Mouse (Mus musculus) hindbrain, embryonic 15.5 days (tissue): ENCODE data around the gene Ctsl. TPM values are rescaled to one million over a fixed set of nuclear protein-coding genes. Genes with fewer than 3 reads are reported as not detected.

Experiments used
- ATAC-seq: fragments of 200-750 bp; cut with Nextera tagmentation; 2 replicates; pipeline ENCODE4 v1.8.0; 2017; ENCODE audit warnings: low read depth, moderate number of reproducible peaks, moderate TSS enrichment; ENCODE audit not compliant: low FRiP score
- H3K27ac ChIP-seq: fragments of 300-500 bp; sonication (generic); replicated peaks from 2 replicates; pipeline ENCODE4 v1.5.1; 2015; ENCODE audit warnings: mild to moderate bottlenecking, inconsistent platforms
- H3K27me3 ChIP-seq: fragments of 300-500 bp; sonication (generic); 2 replicates; pipeline ENCODE4 v1.6.1; 2015; ENCODE audit warnings: control low read depth, inconsistent platforms
- H3K36me3 ChIP-seq: fragments of 300-500 bp; sonication (generic); 2 replicates; pipeline ENCODE4 v1.6.1; 2015; ENCODE audit warnings: control low read depth, inconsistent platforms
- H3K4me1 ChIP-seq: fragments of 300-500 bp; sonication (generic); replicated peaks from 2 replicates; pipeline ENCODE4 v1.6.1; 2015; ENCODE audit warnings: control low read depth, inconsistent platforms
- H3K4me2 ChIP-seq: fragments of 300-500 bp; sonication (generic); 2 replicates; pipeline ENCODE4 v1.6.1; 2015; ENCODE audit warnings: moderate library complexity, mild to moderate bottlenecking, inconsistent platforms
- H3K4me3 ChIP-seq: fragments of 300-500 bp; sonication (generic); 2 replicates; pipeline ENCODE4 v1.5.1; 2015; ENCODE audit warnings: mild to moderate bottlenecking, inconsistent platforms
- H3K9ac ChIP-seq: fragments of 300-500 bp; sonication (generic); 2 replicates; pipeline ENCODE4 v1.6.1; 2015; ENCODE audit warnings: inconsistent platforms
- H3K9me3 ChIP-seq: fragments of 300-500 bp; sonication (generic); 2 replicates; pipeline ENCODE4 v1.6.1; 2016; ENCODE audit warnings: control low read depth, inconsistent platforms
- WGBS: fragments of 180-500 bp; shearing (Covaris S2); methylation state at CpG from one replicate; pipeline ENCODE4 v1.1.7; 2015; 5-methylcytosine and 5-hydroxymethylcytosine counted together
- polyA plus RNA-seq: library from polyadenylated mRNA; unstranded; fragments of >200 nt; fragmentation: Nextera tagmentation; extraction: Ambion mirVana; gene quantifications from 2 replicates; pipeline ENCODE4 v1.2.1, GENCODE M21; 2015

Ctsl gene
- polyA plus RNA-seq, 1 experiment from 2014 or later, result 152 TPM

DNA sequence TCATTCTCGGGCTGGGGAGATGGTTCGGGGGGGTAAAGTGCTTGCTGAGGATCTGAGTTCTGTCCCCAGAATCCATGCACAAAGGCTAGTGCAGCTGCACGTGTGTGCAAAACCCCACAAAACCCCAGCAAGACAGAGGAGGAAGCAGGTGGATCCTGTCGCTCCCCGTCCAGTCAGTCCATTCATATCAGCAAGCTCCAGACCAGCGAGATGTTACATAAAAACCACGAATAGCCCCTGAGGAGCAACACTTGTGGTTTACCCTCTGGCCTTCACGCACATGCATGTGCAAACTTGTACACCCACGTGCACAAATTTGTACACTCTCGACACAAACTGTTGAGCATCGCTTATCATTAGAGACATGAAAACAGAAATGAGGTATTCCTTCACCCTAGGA lies 60.8 kb downstream of the Ctsl start:
- Histone ChIP-seq H3K27me3 (no peaks in the 10 kb centered on the region), H3K27ac (no peak overlapping the region), H3K4me3 (no peak overlapping the region), H3K36me3 (no peaks in the 10 kb centered on the region), H3K4me2 (no peak overlapping the region), H3K4me1 (peaks cover 12% of the 10 kb centered on the region), H3K9ac (no peak overlapping the region), H3K9me3 (no peaks in the 10 kb centered on the region)
- no peak for ATAC-seq
- 91% methylated on average over 11 of the region's 11 CpGs for WGBS

Other genes starting within 250 kb of the Ctsl start
- 1.2 and 2.1 TPM in 2 replicates for gene Slc35d2, start 241.5 kb downstream of the Ctsl start, polyA plus RNA-seq
- gene Zfp367, start 217.7 kb downstream of the Ctsl start, polyA plus RNA-seq, result 6.4 and 7.7 TPM in 2 replicates
- gene Habp4, start 209.1 kb downstream of the Ctsl start, polyA plus RNA-seq, result 47.7 and 48.0 TPM in 2 replicates
- 2.3 and 3.3 TPM in 2 replicates for gene Cdc14b, start 95.6 kb downstream of the Ctsl start, polyA plus RNA-seq
- gene Aaed1, start 58.2 kb downstream of the Ctsl start, polyA plus RNA-seq, result 13.4 and 13.7 TPM in 2 replicates
- 22.4 and 28.1 TPM in 2 replicates for gene Cdk20, start 61.4 kb upstream of the Ctsl start, polyA plus RNA-seq
- gene Fam240b, start 126.9 kb upstream of the Ctsl start, polyA plus RNA-seq, result not detected in 2 replicates